Mouse (Mus musculus) spleen, adult 2 months (tissue): ENCODE results near the gene Myt1l.

Source experiments
- CTCF ChIP-seq: fragments of 200-500 bp; IDR thresholded peaks from 2 replicates; pipeline ENCODE4 v1.5.1; 2011; ENCODE audit warnings: mild to moderate bottlenecking, inconsistent platforms; ENCODE audit not compliant: insufficient read depth, insufficient read length, insufficient replicate concordance; ENCODE audit errors: extremely low read depth
- POLR2A ChIP-seq: fragments of 200-500 bp; IDR thresholded peaks from 2 replicates; pipeline ENCODE4 v1.6.1; 2011; ENCODE audit warnings: low read depth, low read length, inconsistent platforms

DNA sequence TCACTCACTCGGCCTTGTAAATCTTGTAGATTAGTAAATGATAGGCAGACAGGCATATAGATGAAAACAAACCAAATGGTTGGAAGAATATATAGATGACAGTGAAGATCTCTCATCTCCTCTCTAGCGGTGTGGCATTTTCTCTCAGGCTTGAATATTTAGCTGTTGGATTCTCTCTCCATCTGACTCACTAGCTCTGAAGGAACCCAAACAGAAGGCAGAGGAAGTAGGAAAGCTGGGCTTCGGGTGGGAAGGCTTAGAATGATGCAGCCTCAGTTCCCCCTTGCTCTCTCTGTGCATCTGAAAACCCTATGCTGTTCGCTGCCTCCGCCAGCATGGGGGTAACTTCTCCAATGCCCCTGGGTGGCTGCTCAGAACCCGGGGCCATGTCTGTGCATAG lies 78.0 kb downstream of the Myt1l start:
- TF ChIP-seq POLR2A (no peak), CTCF (no peak)
